Mouse (Mus musculus): ENCODE data around the gene Anapc13. TPM values are rescaled to one million over a fixed set of nuclear protein-coding genes. Genes with fewer than 3 reads are reported as not detected.

Gene Anapc13
- polyA plus RNA-seq, 2 experiments = 89.7 to 99.9 TPM

DNA sequence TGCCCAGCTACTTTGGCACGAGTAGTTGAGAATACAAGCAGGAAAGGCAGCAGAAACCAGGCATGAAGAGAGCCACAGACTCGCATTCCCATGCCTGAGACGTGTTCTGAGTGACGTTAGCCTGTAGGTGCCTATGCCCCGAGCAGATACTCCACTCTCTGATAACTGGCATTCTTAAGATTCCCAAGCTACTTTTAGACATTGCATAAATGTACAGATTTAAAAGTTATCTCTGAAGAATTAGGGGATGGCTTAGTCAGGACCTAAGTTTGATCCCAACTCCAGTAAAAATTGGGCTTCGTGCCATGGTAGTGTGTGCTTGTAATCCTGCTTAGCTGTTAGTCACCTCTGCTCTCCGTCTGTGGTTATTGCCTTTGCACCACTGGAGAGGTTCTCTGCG is 8.4 kb downstream of the Anapc13 start:
- no peak overlapping the region for H3K9ac ChIP-seq (replicated peaks)
- no peak overlapping the region for H3K4me2 ChIP-seq (ENCODE audit: low read depth)
- peaks cover 0 to under 1% of the 10 kb centered on the region in 2 experiments; a peak in 1 of 4 replicates for H3K4me1 ChIP-seq (replicated peaks; ENCODE audit: control insufficient read depth in 2 of 2, insufficient read depth in 2 of 2, low read length in 1 of 2)
- ATAC-seq (ENCODE audit: insufficient read depth) (no peak), DNase-seq (ENCODE audit: low read depth in 3 of 3, low spot score in 3 of 3) (no peak)
- no peak overlapping the region for H3K27ac ChIP-seq
- no peak for TF ChIP-seq CTCF (IDR thresholded peaks at IDR 0.05; ENCODE audit: low read depth)
- TF ChIP-seq EP300 (IDR thresholded peaks at IDR 0.05; ENCODE audit: low read depth) = no peak
- H3K4me3 ChIP-seq (ENCODE audit: insufficient read depth in 1 of 2, low read depth in 2 of 2, low read length in 2 of 2) = no peak overlapping the region
- WGBS (ENCODE audit: insufficient replicate concordance) = 69% methylated on average over 8 of the region's 8 CpGs
- no peaks in the 10 kb centered on the region for H3K36me3 ChIP-seq (replicated peaks; ENCODE audit: control insufficient read depth, insufficient read depth, low read depth)
- H3K9me3 ChIP-seq (ENCODE audit: control insufficient read depth, low read length) = no peaks in the 10 kb centered on the region
- H3K27me3 ChIP-seq (ENCODE audit: control insufficient read depth, insufficient read depth, low read length) = no peaks in the 10 kb centered on the region

DNA sequence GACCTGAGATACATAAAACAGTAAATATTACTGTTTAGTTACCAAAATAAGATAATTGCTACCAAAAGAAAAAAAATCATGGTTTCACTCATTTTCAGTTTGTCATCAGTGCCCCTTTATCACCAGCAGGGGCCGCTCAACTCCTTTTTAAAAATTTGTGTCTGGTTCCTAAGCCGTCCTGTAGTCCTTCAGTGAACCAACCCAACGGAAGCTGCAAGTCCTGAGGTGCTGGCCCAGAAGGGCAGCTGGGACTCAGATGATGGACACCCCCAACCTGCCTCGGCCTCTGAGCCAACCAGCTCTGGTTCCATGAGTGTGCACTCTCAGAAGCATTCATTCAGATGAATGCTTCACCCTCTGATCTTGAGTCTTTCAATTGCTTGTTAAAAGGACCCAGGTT is 10.5 kb downstream of the Anapc13 start:
- H3K27ac ChIP-seq = no peak overlapping the region
- H3K27me3 ChIP-seq (ENCODE audit: control insufficient read depth, insufficient read depth, low read length) = no peaks in the 10 kb centered on the region
- H3K36me3 ChIP-seq (replicated peaks; ENCODE audit: control insufficient read depth, insufficient read depth, low read depth) = no peaks in the 10 kb centered on the region
- H3K4me2 ChIP-seq (ENCODE audit: low read depth) = no peak overlapping the region
- DNase-seq (ENCODE audit: low read depth in 3 of 3, low spot score in 3 of 3) = peak in 1 of 3 experiments; percentile 22
- no peak overlapping the region for H3K9ac ChIP-seq (replicated peaks)
- WGBS (ENCODE audit: insufficient replicate concordance) = 4% methylated on average over 4 of the region's 4 CpGs
- no peak overlapping the region for H3K4me3 ChIP-seq (ENCODE audit: insufficient read depth in 1 of 2, low read depth in 2 of 2, low read length in 2 of 2)
- H3K9me3 ChIP-seq (ENCODE audit: control insufficient read depth, low read length) = no peaks in the 10 kb centered on the region
- TF ChIP-seq CTCF (IDR thresholded peaks at IDR 0.05; ENCODE audit: low read depth) = peak; percentile 65
- TF ChIP-seq EP300 (IDR thresholded peaks at IDR 0.05; ENCODE audit: low read depth) = no peak
- no peak for ATAC-seq (ENCODE audit: insufficient read depth)
- H3K4me1 ChIP-seq (replicated peaks; ENCODE audit: control insufficient read depth in 2 of 2, insufficient read depth in 2 of 2, low read length in 1 of 2) = peaks cover 0 to 1% of the 10 kb centered on the region in 2 experiments; a peak in 1 of 4 replicates

DNA sequence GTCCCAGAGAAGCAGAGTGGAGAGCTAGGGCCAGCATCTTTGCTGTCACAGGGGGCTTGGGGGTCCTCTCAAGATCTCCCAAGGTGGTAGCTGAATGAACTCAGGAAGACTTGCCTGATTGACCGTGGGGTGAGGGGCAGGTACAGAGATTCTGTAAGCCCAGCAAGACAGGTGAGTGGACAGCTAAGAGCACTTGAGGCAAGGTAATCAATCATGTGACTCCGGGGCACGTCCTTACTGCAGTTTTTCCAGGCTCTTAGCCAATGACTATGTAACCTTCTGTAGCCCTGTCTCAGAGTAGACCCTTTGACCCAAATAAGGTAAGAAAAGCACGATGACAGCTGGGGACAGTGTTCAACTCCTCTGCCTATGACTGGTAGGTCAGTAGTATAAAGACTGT is 11.0 kb downstream of the Anapc13 start:
- no peak for DNase-seq (ENCODE audit: low read depth in 3 of 3, low spot score in 3 of 3)
- Histone ChIP-seq H3K36me3 (replicated peaks; ENCODE audit: control insufficient read depth, insufficient read depth, low read depth) (no peaks in the 10 kb centered on the region), H3K9ac (replicated peaks) (no peak overlapping the region), H3K4me2 (ENCODE audit: low read depth) (no peak overlapping the region), H3K9me3 (ENCODE audit: control insufficient read depth, low read length) (no peaks in the 10 kb centered on the region), H3K4me1 (replicated peaks; ENCODE audit: control insufficient read depth in 2 of 2, insufficient read depth in 2 of 2, low read length in 1 of 2) (peaks cover 0 to 1% of the 10 kb centered on the region in 2 experiments; a peak in 1 of 4 replicates), H3K27me3 (ENCODE audit: control insufficient read depth, insufficient read depth, low read length) (no peaks in the 10 kb centered on the region), H3K27ac (no peak overlapping the region), H3K4me3 (ENCODE audit: insufficient read depth in 1 of 2, low read depth in 2 of 2, low read length in 2 of 2) (no peak overlapping the region)
- no peak for TF ChIP-seq CTCF (IDR thresholded peaks at IDR 0.05; ENCODE audit: low read depth)
- no peak for TF ChIP-seq EP300 (IDR thresholded peaks at IDR 0.05; ENCODE audit: low read depth)
- no peak for ATAC-seq (ENCODE audit: insufficient read depth)
- 62% methylated on average over 4 of the region's 4 CpGs for WGBS (ENCODE audit: insufficient replicate concordance)

DNA sequence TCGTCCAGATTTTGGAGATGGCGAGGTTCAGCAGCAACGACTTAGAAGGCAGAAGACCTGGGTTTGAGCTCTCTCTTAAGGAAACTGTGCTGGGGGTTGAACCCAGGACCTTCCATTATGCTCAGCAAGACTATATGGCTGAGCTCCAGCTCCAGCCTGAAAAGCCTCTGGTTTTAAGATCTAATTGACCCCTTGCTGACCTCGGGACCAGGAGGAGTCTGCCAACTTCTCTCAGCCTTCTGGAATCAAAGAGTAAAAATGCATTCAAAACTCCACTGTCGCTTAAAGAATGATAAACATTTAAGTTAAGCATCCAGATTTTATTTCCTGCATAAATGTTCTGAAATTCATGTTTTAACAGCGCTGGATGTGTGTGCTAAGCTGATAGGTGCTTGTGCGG is 12.9 kb downstream of the Anapc13 start:
- Histone ChIP-seq H3K27me3 (ENCODE audit: control insufficient read depth, insufficient read depth, low read length) (no peaks in the 10 kb centered on the region), H3K27ac (no peak overlapping the region), H3K36me3 (replicated peaks; ENCODE audit: control insufficient read depth, insufficient read depth, low read depth) (no peaks in the 10 kb centered on the region), H3K4me1 (replicated peaks; ENCODE audit: control insufficient read depth in 2 of 2, insufficient read depth in 2 of 2, low read length in 1 of 2) (peaks cover 0 to 4% of the 10 kb centered on the region in 2 experiments; a peak in 1 of 4 replicates), H3K9me3 (ENCODE audit: control insufficient read depth, low read length) (no peaks in the 10 kb centered on the region), H3K4me3 (ENCODE audit: insufficient read depth in 1 of 2, low read depth in 2 of 2, low read length in 2 of 2) (no peak overlapping the region), H3K9ac (replicated peaks) (no peak overlapping the region), H3K4me2 (ENCODE audit: low read depth) (no peak overlapping the region)
- ATAC-seq (ENCODE audit: insufficient read depth) = no peak
- TF ChIP-seq CTCF (IDR thresholded peaks at IDR 0.05; ENCODE audit: low read depth) (no peak), EP300 (IDR thresholded peaks at IDR 0.05; ENCODE audit: low read depth) (no peak)
- 58% methylated on average over 7 of the region's 7 CpGs for WGBS (ENCODE audit: insufficient replicate concordance)
- DNase-seq (ENCODE audit: low read depth in 3 of 3, low spot score in 3 of 3) = no peak

DNA sequence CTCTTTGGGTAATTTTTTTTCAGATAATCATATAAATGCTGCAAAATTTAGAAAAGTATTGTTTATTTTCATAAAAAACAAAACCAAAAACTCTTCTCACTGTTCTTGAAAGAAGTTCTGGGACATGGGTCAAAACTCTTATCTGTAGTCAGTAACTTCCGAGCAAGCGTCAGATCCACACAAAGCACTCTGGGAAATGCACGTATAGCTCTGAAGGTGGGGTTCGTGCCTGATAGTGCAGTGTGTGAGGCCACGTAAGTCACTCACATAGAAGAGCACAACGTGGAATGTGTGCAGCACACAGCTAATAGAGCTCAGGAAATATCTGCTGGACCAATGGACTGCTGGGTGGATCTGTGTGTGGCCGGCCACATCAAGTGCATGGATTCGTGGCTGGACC is 13.4 kb downstream of the Anapc13 start:
- Histone ChIP-seq H3K27me3 (ENCODE audit: control insufficient read depth, insufficient read depth, low read length) (no peaks in the 10 kb centered on the region; the same call in 1 of the 2 replicates), H3K36me3 (replicated peaks; ENCODE audit: control insufficient read depth, insufficient read depth, low read depth) (no peaks in the 10 kb centered on the region), H3K4me3 (ENCODE audit: insufficient read depth in 1 of 2, low read depth in 2 of 2, low read length in 2 of 2) (no peak overlapping the region), H3K9me3 (ENCODE audit: control insufficient read depth, low read length) (no peaks in the 10 kb centered on the region), H3K4me1 (replicated peaks; ENCODE audit: control insufficient read depth in 2 of 2, insufficient read depth in 2 of 2, low read length in 1 of 2) (peaks cover 0 to 4% of the 10 kb centered on the region in 2 experiments; a peak in 1 of 4 replicates), H3K27ac (no peak overlapping the region), H3K9ac (replicated peaks) (no peak overlapping the region), H3K4me2 (ENCODE audit: low read depth) (no peak overlapping the region)
- TF ChIP-seq CTCF (IDR thresholded peaks at IDR 0.05; ENCODE audit: low read depth) (no peak), EP300 (IDR thresholded peaks at IDR 0.05; ENCODE audit: low read depth) (no peak)
- WGBS (ENCODE audit: insufficient replicate concordance) = 54% methylated on average over 8 of the region's 8 CpGs
- ATAC-seq (ENCODE audit: insufficient read depth) (no peak), DNase-seq (ENCODE audit: low read depth in 3 of 3, low spot score in 3 of 3) (no peak)
